Mouse (Mus musculus) frontal cortex, postnatal 10 days (tissue): ENCODE measurements at regions not wholly inside any gene's neighbourhood (a gene's known extent, or its start where the extent isn't known, plus 50 kb on each side); places are given as distances from the start of the nearest gene placed in this dataset.
"Not testable (repeated sequence)": the region's sequence is repeated elsewhere in the genome, so short reads cannot be mapped to it uniquely, and the experiment has no call there.

Experiments
- DNase-seq, 2 experiments: peaks; one replicate each; pipeline ENCODE4 v3.0.0; 2022; ENCODE audit warnings: low spot score in 2 of 2, mixed read lengths in 1 of 2

GRCm38 (mm10) chr8:112427721-112428389 is 142.0 kb upstream of the Cntnap4 start:
- no peak for DNase-seq

- DNase-seq, result no peak
Observed at GRCm38 (mm10) chr8:112411968-112412367, 157.9 kb upstream of the Cntnap4 start.

- DNase-seq, result no peak
Observed at GRCm38 (mm10) chr8:112411213-112411612, 158.6 kb upstream of the Cntnap4 start.

GRCm38 (mm10) chr8:112408211-112408735 is 161.6 kb upstream of the Cntnap4 start:
- no peak for DNase-seq

- no peak for DNase-seq
Observed at GRCm38 (mm10) chr8:112404087-112404486, 165.8 kb upstream of the Cntnap4 start.

GRCm38 (mm10) chr8:112397438-112397837 is 172.4 kb upstream of the Cntnap4 start:
- no peak for DNase-seq

- no peak for DNase-seq
Observed at GRCm38 (mm10) chr8:112390108-112390507, 179.7 kb upstream of the Cntnap4 start.

- no peak for DNase-seq
Observed at GRCm38 (mm10) chr8:112348323-112348722, 221.5 kb upstream of the Cntnap4 start.

- DNase-seq, result no peak
Observed at GRCm38 (mm10) chr8:112333171-112333570, 236.7 kb upstream of the Cntnap4 start.

GRCm38 (mm10) chr8:112332021-112332420 is 237.8 kb upstream of the Cntnap4 start:
- no peak for DNase-seq

- no peak for DNase-seq
Observed at GRCm38 (mm10) chr8:112309816-112310215, 260.0 kb upstream of the Cntnap4 start.

GRCm38 (mm10) chr8:112308354-112308753 is 261.5 kb upstream of the Cntnap4 start:
- no peak for DNase-seq

- no peak for DNase-seq
Observed at GRCm38 (mm10) chr8:112297021-112297420, 272.8 kb upstream of the Cntnap4 start.

GRCm38 (mm10) chr8:112283316-112283715 is 268.5 kb upstream of the Gm6793 start:
- DNase-seq, result no peak

GRCm38 (mm10) chr8:112269598-112269997 is 254.8 kb upstream of the Gm6793 start:
- DNase-seq, result no peak

GRCm38 (mm10) chr8:112269214-112269566 is 254.4 kb upstream of the Gm6793 start:
- no peak for DNase-seq

- peak in 1 of 2 experiments; percentile 10 for DNase-seq
Observed at GRCm38 (mm10) chr8:112268544-112269213, 253.8 kb upstream of the Gm6793 start.

GRCm38 (mm10) chr8:112257922-112258475 is 243.2 kb upstream of the Gm6793 start:
- no peak for DNase-seq

GRCm38 (mm10) chr8:112257311-112257894 is 242.6 kb upstream of the Gm6793 start:
- DNase-seq, result peak in 1 of 2 experiments; percentile 9

- DNase-seq, result not testable (repeated sequence)
Observed at GRCm38 (mm10) chr8:112246629-112247028, 231.8 kb upstream of the Gm6793 start.

- no peak for DNase-seq
Observed at GRCm38 (mm10) chr8:112238681-112239080, 223.8 kb upstream of the Gm6793 start.

GRCm38 (mm10) chr8:112236751-112237150 is 221.9 kb upstream of the Gm6793 start:
- not testable (repeated sequence) for DNase-seq
